Mouse (Mus musculus): Measurements from ENCODE around the gene Olfr651.
"Not testable (repeated sequence)": the region's sequence is repeated elsewhere in the genome, so short reads cannot be mapped to it uniquely, and the experiment has no call there.

Gene Olfr651

GRCm38 (mm10) chr7:104549833-104550232, at the start of gene Olfr651:
Olfr651 (plus strand) TSS chr7:104550133.
- no peak for DNase-seq (ENCODE audit: low spot score)

- not testable (repeated sequence) for DNase-seq (ENCODE audit: low spot score)
Measured at GRCm38 (mm10) chr7:104501186-104501585, 48.7 kb upstream of the Olfr651 start.

- DNase-seq (ENCODE audit: low spot score), result no peak
Measured at GRCm38 (mm10) chr7:104501589-104502371, 48.2 kb upstream of the Olfr651 start.

- not testable (repeated sequence) for DNase-seq (ENCODE audit: low spot score)
Measured at GRCm38 (mm10) chr7:104507421-104508065, 42.4 kb upstream of the Olfr651 start, which contains the start of gene Trim30d. Trim30d (minus strand) TSS chr7:104507849.

- no peak for DNase-seq (ENCODE audit: low spot score)
Measured at GRCm38 (mm10) chr7:104552700-104553099, 2.8 kb downstream of the Olfr651 start.

GRCm38 (mm10) chr7:104560601-104561000, 10.7 kb downstream of the Olfr651 start, which contains the start of gene Olfr652:
Olfr652 (plus strand) TSS chr7:104560901.
- no peak for DNase-seq (ENCODE audit: low spot score)

- DNase-seq (ENCODE audit: low spot score), result no peak
Measured at GRCm38 (mm10) chr7:104577014-104577413, 27.1 kb downstream of the Olfr651 start, which contains the start of gene Olfr653. Olfr653 (plus strand) TSS chr7:104577314.

- DNase-seq (ENCODE audit: low spot score), result no peak
Measured at GRCm38 (mm10) chr7:104580846-104581245, 30.9 kb downstream of the Olfr651 start.

GRCm38 (mm10) chr7:104581429-104581828, 31.5 kb downstream of the Olfr651 start:
- no peak for DNase-seq (ENCODE audit: low spot score)

- DNase-seq (ENCODE audit: low spot score), result no peak
Measured at GRCm38 (mm10) chr7:104586725-104587124, 36.8 kb downstream of the Olfr651 start, which contains the start of gene Olfr654. Olfr654 (plus strand) TSS chr7:104587025.

GRCm38 (mm10) chr7:104588274-104588673, 38.3 kb downstream of the Olfr651 start:
- DNase-seq (ENCODE audit: low spot score), result no peak

- no peak for DNase-seq (ENCODE audit: low spot score)
Measured at GRCm38 (mm10) chr7:104601679-104602078, 51.7 kb downstream of the Olfr651 start, which contains the start of gene Olfr655. Olfr655 (minus strand) TSS chr7:104601779.

- no peak for DNase-seq (ENCODE audit: low spot score)
Measured at GRCm38 (mm10) chr7:104603173-104603572, 53.2 kb downstream of the Olfr651 start.

All from left cerebral cortex, adult 11 months (tissue).